Mouse (Mus musculus) embryonic facial prominence, embryonic 12.5 days (tissue): ENCODE measurements around the gene 1700016K19Rik. TPM values are rescaled to one million over a fixed set of nuclear protein-coding genes. Genes with fewer than 3 reads are reported as not detected.

ENCODE experiments used
- ATAC-seq: fragments of 200-750 bp; cut with Nextera tagmentation; 2 replicates; pipeline ENCODE4 v1.8.0; 2017; ENCODE audit not compliant: insufficient number of reproducible peaks, insufficient read depth, low FRiP score, low TSS enrichment
- H3K27ac ChIP-seq: fragments of 300-500 bp; sonication (generic); 2 replicates; pipeline ENCODE4 v1.5.1; 2016; ENCODE audit warnings: mild to moderate bottlenecking
- H3K27me3 ChIP-seq: fragments of 300-500 bp; sonication (generic); 2 replicates; pipeline ENCODE4 v1.6.1; 2016; ENCODE audit warnings: mild to moderate bottlenecking, moderate library complexity
- H3K36me3 ChIP-seq: fragments of 300-500 bp; sonication (generic); 2 replicates; pipeline ENCODE4 v1.6.1; 2016; ENCODE audit warnings: mild to moderate bottlenecking
- H3K4me1 ChIP-seq: fragments of 300-500 bp; sonication (generic); 2 replicates; pipeline ENCODE4 v1.6.1; 2016
- H3K4me2 ChIP-seq: fragments of 300-500 bp; sonication (generic); replicated peaks from 2 replicates; pipeline ENCODE4 v1.6.1; 2016; ENCODE audit warnings: mild to moderate bottlenecking, moderate library complexity
- H3K4me3 ChIP-seq: fragments of 300-500 bp; sonication (generic); 2 replicates; pipeline ENCODE4 v1.5.1; 2016; ENCODE audit warnings: mild to moderate bottlenecking
- H3K9ac ChIP-seq: fragments of 300-500 bp; sonication (generic); 2 replicates; pipeline ENCODE4 v1.6.1; 2016; ENCODE audit warnings: mild to moderate bottlenecking, moderate library complexity
- H3K9me3 ChIP-seq: fragments of 300-500 bp; sonication (generic); 2 replicates; pipeline ENCODE4 v1.6.1; 2016; ENCODE audit warnings: mild to moderate bottlenecking, moderate library complexity
- WGBS: fragments of 180-500 bp; shearing (Covaris S2); methylation state at CpG from one replicate; pipeline ENCODE4 v1.1.7; 2016; 5-methylcytosine and 5-hydroxymethylcytosine counted together
- polyA plus RNA-seq: library from polyadenylated mRNA; unstranded; fragments of >200 nt; fragmentation: Nextera tagmentation; extraction: Ambion mirVana; gene quantifications from 2 replicates; pipeline ENCODE4 v1.2.1, GENCODE M21; 2016

The 1700016K19Rik gene
- polyA plus RNA-seq, 1 experiment from 2014 or later: 0.29 TPM

DNA sequence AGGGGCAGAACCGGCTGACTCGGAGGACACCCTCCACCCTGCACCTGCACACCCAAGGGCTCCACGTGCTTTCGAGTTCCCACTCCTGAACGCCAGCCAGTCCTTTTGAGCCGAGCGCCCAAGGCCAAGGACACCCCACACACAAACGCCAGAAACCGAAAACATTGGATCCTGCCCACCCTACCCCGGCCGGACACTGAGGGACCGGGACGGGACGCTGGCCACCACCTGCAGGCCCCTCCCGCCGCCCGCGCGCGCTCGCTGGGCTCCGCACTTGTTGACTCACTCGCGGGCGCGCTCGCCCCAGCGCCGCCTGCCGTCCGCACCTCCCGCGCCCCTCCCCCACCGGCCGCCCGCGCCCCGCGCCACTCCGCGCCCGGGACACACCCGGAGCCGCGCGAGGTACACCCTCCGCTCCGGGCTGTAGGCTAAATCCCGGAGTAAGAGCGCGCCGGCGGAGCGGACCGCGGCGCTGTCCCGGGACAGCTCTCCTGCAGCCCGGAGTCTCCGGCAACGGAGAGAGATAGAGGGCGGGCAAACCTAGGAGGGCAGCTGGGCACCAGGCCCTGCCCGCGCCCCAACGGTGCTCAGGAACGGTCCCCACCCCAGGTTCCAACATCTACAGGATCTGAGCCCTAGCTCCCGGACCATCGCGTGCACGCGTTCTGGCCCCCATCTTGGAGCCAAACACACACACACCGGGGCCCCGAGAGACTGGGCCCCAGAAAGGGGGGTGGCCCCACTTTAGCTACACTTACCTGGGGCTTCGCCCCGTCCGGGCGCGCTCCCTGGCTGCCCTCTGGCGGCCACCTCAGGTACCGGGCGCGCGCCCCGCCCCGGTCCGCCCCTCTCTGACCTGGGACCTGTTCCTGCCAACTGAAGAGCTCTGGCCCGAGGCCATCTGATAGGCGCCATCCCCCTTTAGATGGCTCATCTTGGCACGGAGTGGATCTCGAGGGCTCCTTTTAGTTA, 33.0 kb upstream of the 1700016K19Rik start:
- H3K27me3 ChIP-seq: peaks cover 26% of the 10 kb centered on the region
- peak overlapping the region; percentile 65 for H3K9ac ChIP-seq
- no peaks in the 10 kb centered on the region for H3K36me3 ChIP-seq
- H3K9me3 ChIP-seq: no peaks in the 10 kb centered on the region
- ATAC-seq: peak; percentile 69
- H3K27ac ChIP-seq: 0 out of 2 replicates have a peak overlapping the region, but pooled peaks have one; percentile 61
- under 1% methylated on average over 81 of the region's 90 CpGs for WGBS
- H3K4me1 ChIP-seq: peaks cover 37% of the 10 kb centered on the region
- H3K4me2 ChIP-seq: peak overlapping the region; percentile 95
- H3K4me3 ChIP-seq: peak overlapping the region; percentile 58

- Histone ChIP-seq H3K4me2 (no peak overlapping the region), H3K4me1 (peaks cover 39% of the 10 kb centered on the region), H3K27me3 (peaks cover 26% of the 10 kb centered on the region), H3K9ac (no peak overlapping the region), H3K9me3 (no peaks in the 10 kb centered on the region), H3K27ac (no peak overlapping the region), H3K36me3 (no peaks in the 10 kb centered on the region), H3K4me3 (no peak overlapping the region)
- ATAC-seq: no peak
- WGBS: 89% methylated on average over 6 of the region's 6 CpGs
Observed at GRCm38 (mm10) chr11:75968761-75969160, 31.0 kb upstream of the 1700016K19Rik start.

DNA sequence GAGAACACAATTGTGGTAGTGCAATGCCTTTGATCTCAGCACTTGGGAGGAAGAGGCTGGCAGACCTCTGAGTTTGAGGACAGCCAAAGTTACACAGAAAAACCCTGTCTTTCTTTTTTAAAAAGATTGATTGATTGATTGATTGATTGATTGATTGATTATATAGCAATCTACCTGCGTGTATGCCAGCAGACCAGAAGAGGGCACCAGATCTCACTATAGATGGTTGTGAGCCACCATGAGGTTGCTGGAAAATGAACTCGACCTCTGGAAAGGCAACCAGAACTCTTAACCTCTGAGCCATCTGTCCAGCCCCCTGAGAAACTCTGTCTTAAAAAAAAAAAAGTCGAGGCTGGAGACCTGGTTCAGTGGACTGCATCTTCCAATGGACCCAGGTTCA, 29.1 kb upstream of the 1700016K19Rik start:
- H3K27ac ChIP-seq: no peak overlapping the region
- no peak for ATAC-seq
- peaks cover 14% of the 10 kb centered on the region for H3K27me3 ChIP-seq
- peaks cover 22% of the 10 kb centered on the region for H3K4me1 ChIP-seq
- no peak overlapping the region for H3K4me2 ChIP-seq
- no peaks in the 10 kb centered on the region for H3K9me3 ChIP-seq
- H3K4me3 ChIP-seq: no peak overlapping the region
- no peak overlapping the region for H3K9ac ChIP-seq
- WGBS: 24% methylated on average over 3 of the region's 3 CpGs
- H3K36me3 ChIP-seq: no peaks in the 10 kb centered on the region

GRCm38 (mm10) chr11:75972188-75972587, 27.5 kb upstream of the 1700016K19Rik start:
- 0 out of 2 replicates have a peak, but pooled peaks cover 4% of the 10 kb centered on the region for H3K27me3 ChIP-seq
- ATAC-seq: no peak
- H3K4me3 ChIP-seq: no peak overlapping the region
- 88% methylated on average over 3 of the region's 3 CpGs for WGBS
- no peak overlapping the region for H3K4me2 ChIP-seq
- H3K9ac ChIP-seq: no peak overlapping the region
- H3K36me3 ChIP-seq: no peaks in the 10 kb centered on the region
- H3K4me1 ChIP-seq: peaks cover 9% of the 10 kb centered on the region
- H3K9me3 ChIP-seq: no peaks in the 10 kb centered on the region
- H3K27ac ChIP-seq: no peak overlapping the region

- peaks cover 6% of the 10 kb centered on the region for H3K4me1 ChIP-seq
- H3K4me2 ChIP-seq: no peak overlapping the region
- H3K27ac ChIP-seq: no peak overlapping the region
- 18% methylated on average over 7 of the region's 7 CpGs for WGBS
- no peak overlapping the region for H3K9ac ChIP-seq
- no peak overlapping the region for H3K4me3 ChIP-seq
- no peaks in the 10 kb centered on the region for H3K9me3 ChIP-seq
- no peaks in the 10 kb centered on the region for H3K36me3 ChIP-seq
- 0 out of 2 replicates have a peak, but pooled peaks cover 4% of the 10 kb centered on the region for H3K27me3 ChIP-seq
- no peak for ATAC-seq
Observed at GRCm38 (mm10) chr11:75972916-75973567, 26.7 kb upstream of the 1700016K19Rik start.

GRCm38 (mm10) chr11:75973988-75974387, 25.7 kb upstream of the 1700016K19Rik start:
- WGBS: 83% methylated on average over 1 of the region's 1 CpGs
- Histone ChIP-seq H3K9me3 (no peaks in the 10 kb centered on the region), H3K27me3 (0 out of 2 replicates have a peak, but pooled peaks cover 2% of the 10 kb centered on the region), H3K4me1 (peaks cover 6% of the 10 kb centered on the region), H3K9ac (no peak overlapping the region), H3K36me3 (no peaks in the 10 kb centered on the region), H3K27ac (no peak overlapping the region), H3K4me2 (no peak overlapping the region), H3K4me3 (no peak overlapping the region)
- no peak for ATAC-seq

- Histone ChIP-seq H3K27me3 (no peaks in the 10 kb centered on the region), H3K36me3 (no peaks in the 10 kb centered on the region), H3K27ac (no peak overlapping the region), H3K4me2 (no peak overlapping the region), H3K9ac (no peak overlapping the region), H3K4me3 (no peak overlapping the region), H3K9me3 (no peaks in the 10 kb centered on the region), H3K4me1 (peaks cover 6% of the 10 kb centered on the region)
- no peak for ATAC-seq
- 73% methylated on average over 8 of the region's 8 CpGs for WGBS
Observed at GRCm38 (mm10) chr11:75976748-75977147, 23.0 kb upstream of the 1700016K19Rik start.

- no peak overlapping the region for H3K4me2 ChIP-seq
- no peak overlapping the region for H3K9ac ChIP-seq
- H3K36me3 ChIP-seq: no peaks in the 10 kb centered on the region
- ATAC-seq: no peak
- whole genome bisulfite sequencing: 66% methylated on average over 6 of the region's 6 CpGs
- H3K4me3 ChIP-seq: no peak overlapping the region
- H3K27me3 ChIP-seq: no peaks in the 10 kb centered on the region
- H3K27ac ChIP-seq: no peak overlapping the region
- H3K9me3 ChIP-seq: no peaks in the 10 kb centered on the region
- peaks cover 2% of the 10 kb centered on the region for H3K4me1 ChIP-seq
Observed at GRCm38 (mm10) chr11:75978051-75978450, 21.7 kb upstream of the 1700016K19Rik start.

DNA sequence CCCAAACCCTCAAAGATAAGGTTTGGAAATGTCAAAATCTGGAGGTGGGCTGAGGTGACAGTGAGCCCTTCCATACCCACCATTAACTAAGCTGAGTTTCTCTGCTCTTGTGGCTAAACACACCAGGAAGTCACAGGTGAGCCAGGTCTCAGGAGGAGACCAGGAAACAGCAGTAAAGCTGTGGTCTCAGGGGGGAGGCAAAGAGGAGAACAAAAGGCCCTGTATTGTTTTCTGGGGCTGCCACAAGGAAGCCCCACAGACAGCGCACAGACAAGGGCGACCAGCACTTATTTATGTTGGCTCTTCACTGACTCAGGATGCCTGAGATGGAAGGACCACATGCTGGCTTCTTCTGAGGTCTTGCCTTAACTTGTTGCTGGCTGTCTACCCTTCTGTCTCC, 19.3 kb upstream of the 1700016K19Rik start:
- no peak for ATAC-seq
- H3K4me2 ChIP-seq: no peak overlapping the region
- no peak overlapping the region for H3K9ac ChIP-seq
- no peaks in the 10 kb centered on the region for H3K4me1 ChIP-seq
- H3K27ac ChIP-seq: no peak overlapping the region
- H3K9me3 ChIP-seq: no peaks in the 10 kb centered on the region
- no peak overlapping the region for H3K4me3 ChIP-seq
- no peaks in the 10 kb centered on the region for H3K36me3 ChIP-seq
- no peaks in the 10 kb centered on the region for H3K27me3 ChIP-seq
- 24% methylated on average over 2 of the region's 2 CpGs for WGBS

DNA sequence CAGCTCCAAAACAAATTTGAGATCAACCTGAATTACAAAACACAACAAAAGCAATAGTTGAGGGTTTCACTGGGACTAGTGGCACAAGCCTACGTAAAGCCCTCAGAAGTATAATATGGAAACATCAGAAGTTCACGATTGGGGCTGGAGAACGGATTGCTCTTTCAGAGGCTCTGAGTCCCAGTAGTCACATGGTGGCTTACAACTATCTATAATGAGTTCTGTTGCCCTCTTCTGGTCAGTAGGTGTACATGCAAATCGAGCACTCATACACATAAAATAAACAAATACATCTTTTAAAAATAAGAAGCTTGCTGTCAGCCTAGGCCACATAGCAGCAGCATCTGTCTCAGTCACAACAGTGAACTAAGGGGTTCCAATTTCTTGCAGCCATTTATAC, 16.5 kb upstream of the 1700016K19Rik start:
- H3K4me3 ChIP-seq: no peak overlapping the region
- H3K9me3 ChIP-seq: no peaks in the 10 kb centered on the region
- H3K4me1 ChIP-seq: 0 out of 2 replicates have a peak, but pooled peaks cover 3% of the 10 kb centered on the region
- no peaks in the 10 kb centered on the region for H3K36me3 ChIP-seq
- H3K9ac ChIP-seq: no peak overlapping the region
- WGBS: 63% methylated on average over 4 of the region's 4 CpGs
- H3K4me2 ChIP-seq: no peak overlapping the region
- no peaks in the 10 kb centered on the region for H3K27me3 ChIP-seq
- no peak overlapping the region for H3K27ac ChIP-seq
- ATAC-seq: no peak

- no peak overlapping the region for H3K4me2 ChIP-seq
- no peaks in the 10 kb centered on the region for H3K9me3 ChIP-seq
- H3K36me3 ChIP-seq: no peaks in the 10 kb centered on the region
- 67% methylated on average over 1 of the region's 1 CpGs for WGBS
- ATAC-seq: no peak
- no peaks in the 10 kb centered on the region for H3K27me3 ChIP-seq
- no peak overlapping the region for H3K27ac ChIP-seq
- no peak overlapping the region for H3K9ac ChIP-seq
- no peak overlapping the region for H3K4me3 ChIP-seq
- H3K4me1 ChIP-seq: 0 out of 2 replicates have a peak, but pooled peaks cover 3% of the 10 kb centered on the region
Observed at GRCm38 (mm10) chr11:75984581-75984980, 15.1 kb upstream of the 1700016K19Rik start.

GRCm38 (mm10) chr11:75985948-75986347, 13.8 kb upstream of the 1700016K19Rik start:
- H3K9ac ChIP-seq: no peak overlapping the region
- H3K4me2 ChIP-seq: no peak overlapping the region
- H3K4me1 ChIP-seq: 0 out of 2 replicates have a peak, but pooled peaks cover 3% of the 10 kb centered on the region
- 64% methylated on average over 7 of the region's 7 CpGs for WGBS
- H3K9me3 ChIP-seq: no peaks in the 10 kb centered on the region
- H3K27me3 ChIP-seq: no peaks in the 10 kb centered on the region
- ATAC-seq: no peak
- H3K36me3 ChIP-seq: no peaks in the 10 kb centered on the region
- H3K4me3 ChIP-seq: no peak overlapping the region
- H3K27ac ChIP-seq: no peak overlapping the region
